Mouse (Mus musculus) G1E (cell line): ENCODE measurements around the gene Polr2f.

ENCODE experiments used
- CTCF ChIP-seq: IDR thresholded peaks from 2 replicates; pipeline ENCODE4 v1.5.1; 2012; ENCODE audit warnings: low read depth, low read length, inconsistent platforms, mixed read lengths
- GATA2 ChIP-seq: IDR thresholded peaks from 2 replicates; pipeline ENCODE4 v1.6.1; 2012; ENCODE audit warnings: low read depth, low read length, inconsistent platforms, borderline replicate concordance
- TAL1 ChIP-seq: conservative IDR thresholded peaks from 2 replicates; pipeline ENCODE4 v1.6.1; 2012; ENCODE audit warnings: low read depth, low read length, inconsistent platforms, mixed read lengths

GRCm38 (mm10) chr15:79111774-79112173, 29.0 kb upstream of the Polr2f start:
- TF ChIP-seq CTCF, result no peak
- no peak for TF ChIP-seq GATA2
- no peak for TF ChIP-seq TAL1
